Mouse (Mus musculus) forebrain, embryonic 11.5 days (tissue): Measurements from ENCODE around the gene Nek3. TPM values are rescaled to one million over a fixed set of nuclear protein-coding genes. Genes with fewer than 3 reads are reported as not detected.

Experiments used
- ATAC-seq: fragments of 200-750 bp; cut with Nextera tagmentation; replicated peaks from 2 replicates; pipeline ENCODE4 v1.8.0; 2017; ENCODE audit warnings: moderate TSS enrichment; ENCODE audit not compliant: low FRiP score
- DNase-seq: peaks from one replicate; pipeline ENCODE4 v3.0.0-alpha.2; 2017; ENCODE audit warnings: low spot score
- H3K27ac ChIP-seq: fragments of 300-500 bp; sonication (generic); 2 replicates; pipeline ENCODE4 v1.5.1; 2014; ENCODE audit warnings: low read depth, low read length
- H3K27me3 ChIP-seq: fragments of 300-500 bp; sonication (generic); 2 replicates; pipeline ENCODE4 v1.6.1; 2014; ENCODE audit warnings: mild to moderate bottlenecking, low read length, mixed read lengths; ENCODE audit not compliant: control insufficient read depth, insufficient read depth
- H3K36me3 ChIP-seq: fragments of 300-500 bp; sonication (generic); 2 replicates; pipeline ENCODE4 v1.6.1; 2014; ENCODE audit warnings: mild to moderate bottlenecking, low read length, moderate library complexity, mixed read lengths; ENCODE audit not compliant: control insufficient read depth, insufficient read depth
- H3K4me1 ChIP-seq: fragments of 300-500 bp; sonication (generic); replicated peaks from 2 replicates; pipeline ENCODE4 v1.6.1; 2014; ENCODE audit warnings: low read length, mixed read lengths; ENCODE audit not compliant: control insufficient read depth, insufficient read depth
- H3K4me2 ChIP-seq: fragments of 300-500 bp; sonication (generic); 2 replicates; pipeline ENCODE4 v1.6.1; 2014; ENCODE audit warnings: low read depth, mild to moderate bottlenecking, low read length, moderate library complexity, mixed read lengths; ENCODE audit not compliant: severe bottlenecking
- H3K4me3 ChIP-seq: fragments of 300-500 bp; sonication (generic); 2 replicates; pipeline ENCODE4 v1.5.1; 2014; ENCODE audit warnings: low read depth, low read length
- H3K9ac ChIP-seq: fragments of 300-500 bp; sonication (generic); 2 replicates; pipeline ENCODE4 v1.6.1; 2014; ENCODE audit warnings: low read length
- H3K9me3 ChIP-seq: fragments of 300-500 bp; sonication (generic); 2 replicates; pipeline ENCODE4 v1.6.1; 2016; ENCODE audit warnings: low read length, mixed read lengths; ENCODE audit not compliant: control insufficient read depth
- WGBS: fragments of 180-500 bp; shearing (Covaris S2); extraction: QIAGEN DNeasy Blood & Tissue Kit; methylation state at CpG from one replicate; pipeline ENCODE4 v1.1.7; 2014; 5-methylcytosine and 5-hydroxymethylcytosine counted together
- polyA plus RNA-seq: library from polyadenylated mRNA; unstranded; fragments of >200 nt; fragmentation: Nextera tagmentation; extraction: Ambion mirVana; gene quantifications from 2 replicates; pipeline ENCODE4 v1.2.1, GENCODE M21; 2014

The Nek3 gene
- polyA plus RNA-seq, 1 experiment from 2014 or later: 7.7 TPM

DNA sequence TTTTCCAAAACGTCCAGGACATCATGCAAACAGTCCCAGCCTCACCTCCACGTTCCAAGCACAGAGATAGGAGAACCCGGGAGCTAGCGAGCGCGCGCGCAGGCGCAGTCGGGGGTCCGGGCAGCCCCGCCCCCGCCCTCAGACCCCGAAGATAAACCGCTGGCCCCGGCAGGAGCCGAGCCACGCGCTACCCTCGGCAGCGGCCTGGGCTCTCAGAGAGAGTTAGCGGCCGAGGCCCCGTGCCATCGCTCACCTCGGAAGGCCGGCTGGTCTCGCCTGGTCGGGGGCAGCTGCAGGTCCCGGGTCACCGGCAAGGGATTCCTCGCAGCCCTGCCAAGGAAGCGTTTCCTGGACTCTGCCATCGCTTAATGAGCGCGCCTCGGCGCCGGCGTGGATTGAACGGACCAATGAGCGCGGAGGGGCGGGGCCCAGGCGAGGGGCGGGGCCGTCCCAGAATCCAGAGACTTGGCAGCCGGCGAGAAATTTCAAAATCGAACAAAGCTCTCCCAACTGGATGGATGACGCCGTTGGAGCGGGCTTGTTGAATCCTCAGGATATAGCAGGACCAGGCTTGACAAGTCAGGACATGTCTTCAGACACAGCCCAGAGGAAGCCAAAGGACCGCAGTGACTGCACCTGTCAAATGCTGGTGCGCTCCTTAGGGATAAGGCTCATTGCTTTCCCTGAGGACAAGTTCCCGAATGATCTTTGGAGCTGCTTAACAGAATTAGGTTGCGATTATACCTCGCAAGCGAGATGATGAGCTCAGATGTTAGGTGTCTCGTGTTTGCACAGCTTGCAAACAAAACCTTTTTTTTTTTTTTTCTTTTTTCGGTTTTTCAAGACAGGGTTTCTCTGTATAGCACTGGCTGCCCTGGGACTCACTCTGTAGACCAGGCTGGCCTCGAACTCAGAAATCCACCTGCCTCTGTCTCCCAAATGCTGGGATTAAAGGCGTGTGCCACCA is 19.5 kb upstream of the Nek3 start, which contains the start of gene Ckap2:
Gene Ckap2, minus strand, starts transcription at position 389 of the 967 bp plus-strand sequence.
- peak within 1 kb of the TSS; percentile 60 for H3K27ac ChIP-seq
- peak within 1 kb of the TSS; percentile 53 for H3K4me2 ChIP-seq
- no peaks in the 10 kb centered on the region for H3K27me3 ChIP-seq
- ATAC-seq: peak; percentile 97
- peak within 1 kb of the TSS; percentile 80 for H3K9ac ChIP-seq
- no peaks in the 10 kb centered on the region for H3K9me3 ChIP-seq
- peak; percentile 97 for DNase-seq
- H3K4me1 ChIP-seq: no peaks in the 10 kb centered on the region; the same call in 1 of the 2 replicates
- no peaks in the 10 kb centered on the region for H3K36me3 ChIP-seq
- 4% methylated on average over 59 of the region's 63 CpGs for WGBS
- H3K4me3 ChIP-seq: peak within 1 kb of the TSS; percentile 73

DNA sequence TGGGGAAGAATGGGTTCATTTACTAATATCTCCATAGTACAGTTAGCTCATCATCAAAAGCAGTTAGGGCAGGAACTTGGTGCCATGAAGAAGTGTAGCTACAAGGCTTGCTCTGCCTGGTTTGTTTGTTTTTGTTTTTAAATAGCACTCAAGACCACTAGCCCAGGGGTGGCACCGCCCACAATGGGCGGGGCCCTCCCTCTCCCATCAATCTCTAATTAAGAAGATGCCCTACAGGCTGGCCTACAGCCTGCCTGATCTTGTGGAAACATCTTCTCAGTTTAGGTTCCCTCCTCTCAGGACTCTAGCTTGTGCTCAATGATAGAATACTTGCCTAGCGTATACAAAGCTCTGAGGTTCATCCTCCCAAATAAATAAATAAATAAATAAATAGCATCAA is 18.6 kb upstream of the Nek3 start:
- ATAC-seq: peak; percentile 73
- Histone ChIP-seq H3K27me3 (no peaks in the 10 kb centered on the region), H3K4me2 (peak overlapping the region; percentile 53), H3K4me3 (peak overlapping the region; percentile 73), H3K36me3 (no peaks in the 10 kb centered on the region), H3K9ac (peak overlapping the region; percentile 80), H3K4me1 (no peaks in the 10 kb centered on the region; the same call in 1 of the 2 replicates), H3K27ac (0 out of 2 replicates have a peak overlapping the region, but pooled peaks have one; percentile 60), H3K9me3 (no peaks in the 10 kb centered on the region)
- WGBS: 0% methylated on average over 3 of the region's 3 CpGs
- no peak for DNase-seq

- peaks cover 25% of the 10 kb centered on the region for H3K36me3 ChIP-seq
Observed at GRCm38 (mm10) chr8:22175966-22176365, 9.7 kb upstream of the Nek3 start.

GRCm38 (mm10) chr8:22169167-22169566 is 2.9 kb upstream of the Nek3 start:
- Histone ChIP-seq H3K4me1 (no peaks in the 10 kb centered on the region; the same call in 1 of the 2 replicates), H3K9ac (no peak overlapping the region), H3K27ac (no peak overlapping the region), H3K4me3 (no peak overlapping the region), H3K36me3 (peaks cover 6% of the 10 kb centered on the region; the same call in 1 of the 2 replicates), H3K9me3 (no peaks in the 10 kb centered on the region), H3K27me3 (no peaks in the 10 kb centered on the region), H3K4me2 (no peak overlapping the region)
- WGBS: 89% methylated on average over 5 of the region's 5 CpGs
- ATAC-seq: no peak
- peak; percentile 13 for DNase-seq

More at GRCm38 (mm10) chr8:22175966-22176365, 9.7 kb upstream of the Nek3 start:
- DNase-seq (no peak), ATAC-seq (no peak)
- Histone ChIP-seq H3K9me3 (no peaks in the 10 kb centered on the region; the same call in 1 of the 2 replicates), H3K27me3 (no peaks in the 10 kb centered on the region), H3K4me2 (no peak overlapping the region), H3K9ac (no peak overlapping the region), H3K27ac (no peak overlapping the region), H3K4me1 (no peaks in the 10 kb centered on the region), H3K4me3 (no peak overlapping the region)
- WGBS: 94% methylated on average over 7 of the region's 7 CpGs

GRCm38 (mm10) chr8:22165251-22166079 is 770 bp downstream of the Nek3 start:
- peak; percentile 48 for DNase-seq
- WGBS: 55% methylated on average over 10 of the region's 10 CpGs
- H3K9ac ChIP-seq: peak overlapping the region; percentile 65
- H3K27me3 ChIP-seq: no peaks in the 10 kb centered on the region
- H3K27ac ChIP-seq: no peak overlapping the region
- peak overlapping the region; percentile 54 for H3K4me2 ChIP-seq
- H3K9me3 ChIP-seq: no peaks in the 10 kb centered on the region
- H3K36me3 ChIP-seq: no peaks in the 10 kb centered on the region; the same call in 1 of the 2 replicates
- H3K4me3 ChIP-seq: peak overlapping the region; percentile 57
- ATAC-seq: peak; percentile 3
- no peaks in the 10 kb centered on the region; the same call in 1 of the 2 replicates for H3K4me1 ChIP-seq

- H3K27ac ChIP-seq: no peak overlapping the region
- no peaks in the 10 kb centered on the region; the same call in 1 of the 2 replicates for H3K4me1 ChIP-seq
- no peaks in the 10 kb centered on the region for H3K9me3 ChIP-seq
- H3K4me3 ChIP-seq: no peak overlapping the region
- H3K4me2 ChIP-seq: no peak overlapping the region
- no peak for ATAC-seq
- 93% methylated on average over 10 of the region's 10 CpGs for WGBS
- no peak overlapping the region for H3K9ac ChIP-seq
- DNase-seq: peak; percentile 34
- no peaks in the 10 kb centered on the region; the same call in 1 of the 2 replicates for H3K36me3 ChIP-seq
- H3K27me3 ChIP-seq: no peaks in the 10 kb centered on the region
Observed at GRCm38 (mm10) chr8:22164431-22164830, 1.8 kb downstream of the Nek3 start.

- Histone ChIP-seq H3K4me3 (no peak overlapping the region), H3K4me2 (no peak overlapping the region), H3K27ac (no peak overlapping the region), H3K27me3 (no peaks in the 10 kb centered on the region), H3K4me1 (no peaks in the 10 kb centered on the region; the same call in 1 of the 2 replicates), H3K36me3 (no peaks in the 10 kb centered on the region), H3K9me3 (no peaks in the 10 kb centered on the region), H3K9ac (no peak overlapping the region)
- peak; percentile 42 for DNase-seq
- WGBS: 91% methylated on average over 8 of the region's 8 CpGs
- no peak for ATAC-seq
Observed at GRCm38 (mm10) chr8:22162206-22162605, 4.0 kb downstream of the Nek3 start.

DNA sequence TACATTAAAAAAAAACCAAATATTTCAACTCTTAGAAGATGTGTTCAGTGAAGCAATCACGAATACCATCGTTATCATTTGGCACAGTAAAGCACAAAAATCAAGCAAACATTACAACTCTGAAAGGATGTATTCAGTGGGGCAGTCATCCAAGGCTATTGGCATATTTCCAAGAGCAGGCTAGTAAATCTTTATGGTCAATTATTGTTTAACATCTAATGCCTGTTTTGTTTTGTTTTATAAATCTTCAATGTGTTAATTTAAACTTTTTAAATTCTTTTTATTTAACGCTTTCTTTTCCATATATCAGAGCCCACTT is 15.9 kb downstream of the Nek3 start:
- 91% methylated on average over 3 of the region's 3 CpGs for WGBS
- ATAC-seq: no peak

More for the DNA sequence above, 15.9 kb downstream of the Nek3 start:
- Histone ChIP-seq H3K9ac (no peak overlapping the region), H3K27me3 (no peaks in the 10 kb centered on the region), H3K4me3 (no peak overlapping the region), H3K36me3 (no peaks in the 10 kb centered on the region; the same call in 1 of the 2 replicates), H3K9me3 (no peaks in the 10 kb centered on the region), H3K4me1 (no peaks in the 10 kb centered on the region), H3K27ac (no peak overlapping the region), H3K4me2 (no peak overlapping the region)
- no peak for DNase-seq
